Mouse (Mus musculus): ENCODE data around the gene Apopt1.

DNA sequence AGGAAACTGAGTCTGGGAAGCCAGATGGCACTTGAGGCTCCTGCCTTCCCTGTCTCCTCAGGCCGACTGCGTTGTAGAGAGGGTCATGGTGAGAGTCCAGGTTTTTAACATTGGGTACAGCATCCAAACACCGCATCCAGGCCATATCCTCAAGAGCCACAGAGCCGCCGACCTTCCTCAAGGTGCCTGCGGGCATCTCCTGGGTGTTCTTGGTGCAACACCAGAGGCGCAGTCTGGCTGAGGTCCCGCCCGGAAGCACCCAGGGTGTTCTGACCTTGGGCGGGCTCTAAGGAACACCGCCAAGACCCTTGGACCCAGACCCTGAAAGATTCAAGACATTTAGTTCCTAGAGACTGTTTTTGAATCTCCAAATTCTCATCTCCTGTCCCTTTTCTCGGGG is 40.5 kb upstream of the Apopt1 start:
- no peak for TF ChIP-seq CTCF (IDR thresholded peaks at IDR 0.05; ENCODE audit: borderline replicate concordance, extremely low read depth, insufficient read depth, insufficient read length)
- no peak for TF ChIP-seq POLR2A (IDR thresholded peaks at IDR 0.05; ENCODE audit: borderline replicate concordance, extremely low read depth, insufficient read depth, insufficient read length, poor library complexity, severe bottlenecking)

All from brain, embryonic 14.5 days (tissue).